Mouse (Mus musculus): Measurements from ENCODE around the gene Dhx16.

Dhx16 gene

GRCm38 (mm10) chr17:35859835-35860234, 19.8 kb upstream of the Dhx16 start:
- no peak for DNase-seq (ENCODE audit: extremely low read depth, low read depth)

- no peak for DNase-seq (ENCODE audit: extremely low read depth, low read depth)
Observed at GRCm38 (mm10) chr17:35860831-35861197, 18.8 kb upstream of the Dhx16 start.

GRCm38 (mm10) chr17:35861198-35861857, 18.3 kb upstream of the Dhx16 start, which contains the start of gene Nrm:
Gene Nrm, plus strand, starts transcription at chr17:35861318.
- peak; percentile 85 for DNase-seq (ENCODE audit: extremely low read depth, low read depth)

GRCm38 (mm10) chr17:35864832-35865353, 14.7 kb upstream of the Dhx16 start:
- no peak for DNase-seq (ENCODE audit: extremely low read depth, low read depth)

- DNase-seq (ENCODE audit: extremely low read depth, low read depth), result no peak
Observed at GRCm38 (mm10) chr17:35865481-35866280, 13.9 kb upstream of the Dhx16 start, which contains the start of gene Ppp1r18. Gene Ppp1r18, plus strand, starts transcription at chr17:35865593.

- DNase-seq (ENCODE audit: extremely low read depth, low read depth), result no peak
Observed at GRCm38 (mm10) chr17:35866281-35866831, 13.3 kb upstream of the Dhx16 start.

- DNase-seq (ENCODE audit: extremely low read depth, low read depth), result no peak
Observed at GRCm38 (mm10) chr17:35866911-35867890, 12.4 kb upstream of the Dhx16 start.

GRCm38 (mm10) chr17:35868165-35868820, 11.3 kb upstream of the Dhx16 start:
- no peak for DNase-seq (ENCODE audit: extremely low read depth, low read depth)

GRCm38 (mm10) chr17:35868961-35869345, 10.7 kb upstream of the Dhx16 start:
- no peak for DNase-seq (ENCODE audit: extremely low read depth, low read depth)

GRCm38 (mm10) chr17:35869346-35870067, 10.1 kb upstream of the Dhx16 start:
- no peak for DNase-seq (ENCODE audit: extremely low read depth, low read depth)

GRCm38 (mm10) chr17:35870151-35870883, 9.3 kb upstream of the Dhx16 start:
- peak; percentile 88 for DNase-seq (ENCODE audit: extremely low read depth, low read depth)

GRCm38 (mm10) chr17:35870884-35871696, 8.5 kb upstream of the Dhx16 start:
- no peak for DNase-seq (ENCODE audit: extremely low read depth, low read depth)

- DNase-seq (ENCODE audit: extremely low read depth, low read depth), result no peak
Observed at GRCm38 (mm10) chr17:35873774-35874519, 5.7 kb upstream of the Dhx16 start.

- DNase-seq (ENCODE audit: extremely low read depth, low read depth), result no peak
Observed at GRCm38 (mm10) chr17:35874721-35875120, 4.9 kb upstream of the Dhx16 start.

- no peak for DNase-seq (ENCODE audit: extremely low read depth, low read depth)
Observed at GRCm38 (mm10) chr17:35882924-35883323, 3.3 kb downstream of the Dhx16 start.

- DNase-seq (ENCODE audit: extremely low read depth, low read depth), result no peak
Observed at GRCm38 (mm10) chr17:35883777-35884176, 4.2 kb downstream of the Dhx16 start.

GRCm38 (mm10) chr17:35887725-35888124, 8.1 kb downstream of the Dhx16 start:
- DNase-seq (ENCODE audit: extremely low read depth, low read depth), result no peak

Data from MEL-GATA-1-ER (cell line).